Mouse (Mus musculus) c-Kit-positive CD71-positive TER-119-negative erythroid progenitor cells, embryonic 14.5 days (primary cell): ENCODE data around the gene Zc3h18.

Source experiments
- DNase-seq: peaks from one replicate; pipeline ENCODE4 v3.0.0-alpha.2; 2013; ENCODE audit warnings: low read depth

The Zc3h18 gene

GRCm38 (mm10) chr8:122347811-122348552 lies 28.4 kb upstream of the Zc3h18 start:
- no peak for DNase-seq

GRCm38 (mm10) chr8:122349357-122350297 lies 26.8 kb upstream of the Zc3h18 start:
- no peak for DNase-seq

GRCm38 (mm10) chr8:122350309-122351089 lies 25.9 kb upstream of the Zc3h18 start:
- no peak for DNase-seq

GRCm38 (mm10) chr8:122354157-122354556 lies 22.3 kb upstream of the Zc3h18 start:
- DNase-seq = no peak

- DNase-seq = no peak
Observed at GRCm38 (mm10) chr8:122355642-122356606, 20.5 kb upstream of the Zc3h18 start.

GRCm38 (mm10) chr8:122357202-122357601 lies 19.2 kb upstream of the Zc3h18 start:
- no peak for DNase-seq

- DNase-seq = no peak
Observed at GRCm38 (mm10) chr8:122357641-122358040, 18.8 kb upstream of the Zc3h18 start.

GRCm38 (mm10) chr8:122359111-122359775 lies 17.2 kb upstream of the Zc3h18 start:
- DNase-seq = no peak

GRCm38 (mm10) chr8:122360696-122361416 lies 15.6 kb upstream of the Zc3h18 start, which contains the start of gene Trhr2:
Trhr2 (minus strand) TSS chr8:122360746.
- no peak for DNase-seq

GRCm38 (mm10) chr8:122362271-122362670 lies 14.1 kb upstream of the Zc3h18 start:
- no peak for DNase-seq

GRCm38 (mm10) chr8:122362967-122363366 lies 13.4 kb upstream of the Zc3h18 start:
- DNase-seq = no peak

- DNase-seq = no peak
Observed at GRCm38 (mm10) chr8:122368494-122368893, 7.9 kb upstream of the Zc3h18 start.

- DNase-seq = peak; percentile 46
Observed at GRCm38 (mm10) chr8:122369665-122370064, 6.7 kb upstream of the Zc3h18 start.

GRCm38 (mm10) chr8:122371706-122372105 lies 4.7 kb upstream of the Zc3h18 start:
- DNase-seq = no peak

GRCm38 (mm10) chr8:122375320-122375719 lies 1.1 kb upstream of the Zc3h18 start:
- DNase-seq = no peak

- no peak for DNase-seq
Observed at GRCm38 (mm10) chr8:122375751-122376364, 551 bp upstream of the Zc3h18 start.

GRCm38 (mm10) chr8:122383039-122383438 lies 6.6 kb downstream of the Zc3h18 start:
- no peak for DNase-seq

GRCm38 (mm10) chr8:122389357-122389756 lies 12.9 kb downstream of the Zc3h18 start:
- DNase-seq = no peak

- no peak for DNase-seq
Observed at GRCm38 (mm10) chr8:122390758-122391157, 14.3 kb downstream of the Zc3h18 start.
